Mouse (Mus musculus) intestine, postnatal 0 days (tissue): Measurements from ENCODE around the gene Prmt2. TPM values are rescaled to one million over a fixed set of nuclear protein-coding genes. Genes with fewer than 3 reads are reported as not detected.

Experiments used
- ATAC-seq: fragments of 200-750 bp; cut with Nextera tagmentation; 2 replicates; pipeline ENCODE4 v1.8.0; 2017; ENCODE audit warnings: mild to moderate bottlenecking, moderate TSS enrichment, moderate library complexity
- H3K27ac ChIP-seq: fragments of 300-500 bp; sonication (generic); 2 replicates; pipeline ENCODE4 v1.5.1; 2014; ENCODE audit warnings: mild to moderate bottlenecking, low read depth, low read length, moderate library complexity
- H3K27me3 ChIP-seq: fragments of 300-500 bp; sonication (generic); replicated peaks from 2 replicates; pipeline ENCODE4 v1.6.1; 2014; ENCODE audit warnings: low read length, mixed read lengths; ENCODE audit not compliant: control insufficient read depth, insufficient read depth
- H3K36me3 ChIP-seq: fragments of 300-500 bp; sonication (generic); 2 replicates; pipeline ENCODE4 v1.6.1; 2014; ENCODE audit warnings: mild to moderate bottlenecking, moderate library complexity; ENCODE audit not compliant: control insufficient read depth, insufficient read depth
- H3K4me1 ChIP-seq: fragments of 300-500 bp; sonication (generic); replicated peaks from 2 replicates; pipeline ENCODE4 v1.6.1; 2014; ENCODE audit warnings: antibody characterized with exemption, low read length, mixed read lengths; ENCODE audit not compliant: control insufficient read depth, insufficient read depth
- H3K4me2 ChIP-seq: fragments of 300-500 bp; sonication (generic); replicated peaks from 2 replicates; pipeline ENCODE4 v1.6.1; 2014; ENCODE audit warnings: low read depth, mild to moderate bottlenecking, moderate library complexity
- H3K4me3 ChIP-seq: fragments of 300-500 bp; sonication (generic); 2 replicates; pipeline ENCODE4 v1.5.1; 2014; ENCODE audit warnings: low read depth, low read length
- H3K9ac ChIP-seq: fragments of 300-500 bp; sonication (generic); 2 replicates; pipeline ENCODE4 v1.6.1; 2014; ENCODE audit warnings: mild to moderate bottlenecking, low read depth, low read length
- H3K9me3 ChIP-seq: fragments of 300-500 bp; sonication (generic); 2 replicates; pipeline ENCODE4 v1.6.1; 2016; ENCODE audit warnings: mixed run types; ENCODE audit not compliant: control insufficient read depth
- CTCF ChIP-seq: sonication (generic); IDR thresholded peaks from 2 replicates; pipeline ENCODE4 v1.5.1; 2016; ENCODE audit warnings: low read depth, mild to moderate bottlenecking, control low read depth, antibody characterized with exemption, moderate library complexity
- WGBS: fragments of 180-500 bp; shearing (Covaris S2); extraction: QIAGEN DNeasy Blood & Tissue Kit; methylation state at CpG from one replicate; pipeline ENCODE4 v1.1.7; 2014; 5-methylcytosine and 5-hydroxymethylcytosine counted together
- microRNA counts: library from miRNA; unstranded; fragments of <30 nt; microRNA quantifications from one replicate; lab custom pipeline; 2016
- microRNA-seq: library from miRNA; unstranded; fragments of <30 nt; microRNA quantifications from one replicate; pipeline ENCODE4, GENCODE M21; 2016
- polyA plus RNA-seq: library from polyadenylated mRNA; unstranded; fragments of >200 nt; fragmentation: Nextera tagmentation; extraction: Ambion mirVana; gene quantifications from 2 replicates; pipeline ENCODE4 v1.2.1, GENCODE M21; 2015

Gene Prmt2
- polyA plus RNA-seq, 1 experiment from 2014 or later = 23.9 TPM

- Histone ChIP-seq H3K9ac (no peak overlapping the region), H3K9me3 (no peaks in the 10 kb centered on the region), H3K27me3 (no peaks in the 10 kb centered on the region), H3K36me3 (no peaks in the 10 kb centered on the region), H3K4me2 (no peak overlapping the region), H3K4me1 (no peaks in the 10 kb centered on the region), H3K4me3 (no peak overlapping the region), H3K27ac (no peak overlapping the region)
- no peak for ATAC-seq
- TF ChIP-seq CTCF = no peak
- WGBS = 78% methylated on average over 4 of the region's 4 CpGs
These were observed 52.4 kb downstream of the Prmt2 start for GRCm38 (mm10) chr10:76185216-76185615.

- no peaks in the 10 kb centered on the region for H3K4me1 ChIP-seq
- no peaks in the 10 kb centered on the region for H3K36me3 ChIP-seq
- no peak overlapping the region for H3K4me2 ChIP-seq
- WGBS = 63% methylated on average over 2 of the region's 2 CpGs
- H3K9me3 ChIP-seq = no peaks in the 10 kb centered on the region
- no peak overlapping the region for H3K27ac ChIP-seq
- H3K9ac ChIP-seq = no peak overlapping the region
- H3K4me3 ChIP-seq = no peak overlapping the region
- no peak for TF ChIP-seq CTCF
- H3K27me3 ChIP-seq = no peaks in the 10 kb centered on the region
- ATAC-seq = no peak
These were observed 62.8 kb downstream of the Prmt2 start for GRCm38 (mm10) chr10:76174899-76175298.

- Histone ChIP-seq H3K9me3 (no peaks in the 10 kb centered on the region), H3K4me2 (peak overlapping the region; percentile 44), H3K9ac (no peak overlapping the region), H3K4me1 (no peaks in the 10 kb centered on the region), H3K27ac (peak overlapping the region; percentile 80), H3K27me3 (no peaks in the 10 kb centered on the region), H3K36me3 (no peaks in the 10 kb centered on the region), H3K4me3 (no peak overlapping the region)
- peak; percentile 95 for ATAC-seq
- peak; percentile 17; the same call in 1 of the 2 replicates for TF ChIP-seq CTCF
- 11% methylated on average over 1 of the region's 1 CpGs for WGBS
These were observed 79.7 kb downstream of the Prmt2 start for GRCm38 (mm10) chr10:76158009-76158408.

- WGBS = 48% methylated on average over 5 of the region's 5 CpGs
- H3K4me3 ChIP-seq = no peak overlapping the region
- peak overlapping the region; percentile 44 for H3K4me2 ChIP-seq
- no peaks in the 10 kb centered on the region for H3K9me3 ChIP-seq
- no peak overlapping the region for H3K9ac ChIP-seq
- peak overlapping the region; percentile 80 for H3K27ac ChIP-seq
- H3K36me3 ChIP-seq = no peaks in the 10 kb centered on the region
- H3K4me1 ChIP-seq = no peaks in the 10 kb centered on the region
- H3K27me3 ChIP-seq = no peaks in the 10 kb centered on the region
- peak; percentile 91 for ATAC-seq
- TF ChIP-seq CTCF = no peak
These were observed 80.1 kb downstream of the Prmt2 start for GRCm38 (mm10) chr10:76157528-76157927.

MicroRNAs within 50 kb of the gene (microRNA counts, 519-probe panel; counts per million panel counts)
- microRNA mmu-miR-678 (lab: Ali Mortazavi, UCI) = not detected

Small RNA genes within 50 kb of the gene (microRNA-seq; reads per million reads assigned to microRNA genes)
- gene Mir678 = not detected

Other genes with a start within 250 kb of the Prmt2 start
- gene Zfp280b, start 205.2 kb downstream of the Prmt2 start, polyA plus RNA-seq = 7.4 and 8.9 TPM in 2 replicates
- 1.7 and 2.2 TPM in 2 replicates for gene Slc5a4b, start 126.9 kb downstream of the Prmt2 start, polyA plus RNA-seq
- 0.31 and 0.39 TPM in 2 replicates for gene Slc5a4a, start 90.4 kb downstream of the Prmt2 start, polyA plus RNA-seq
- gene S100b, start 16.0 kb upstream of the Prmt2 start, polyA plus RNA-seq = 5.9 and 7.0 TPM in 2 replicates
- 5.0 and 6.3 TPM in 2 replicates for gene Dip2a, start 107.4 kb upstream of the Prmt2 start, polyA plus RNA-seq
- not detected in 2 replicates for gene AC141477.1, start 202.6 kb upstream of the Prmt2 start, polyA plus RNA-seq
- 5.6 and 6.2 TPM in 2 replicates for gene Pcnt, start 204.9 kb upstream of the Prmt2 start, polyA plus RNA-seq
- gene 2610028H24Rik, start 211.2 kb upstream of the Prmt2 start, polyA plus RNA-seq = not detected in 2 replicates
- gene Mcm3ap, start 231.1 kb upstream of the Prmt2 start, polyA plus RNA-seq = 22.5 and 34.4 TPM in 2 replicates
- 2.7 and 2.9 TPM in 2 replicates for gene Ybey, start 231.2 kb upstream of the Prmt2 start, polyA plus RNA-seq